Mouse (Mus musculus) erythroblast, adult 5-6 weeks (primary cell): ENCODE data around the gene Marcksl1. TPM values are rescaled to one million over a fixed set of nuclear protein-coding genes. Genes with fewer than 3 reads are reported as not detected.

ENCODE experiments used
- ATAC-seq: replicated peaks from 2 replicates; pipeline ENCODE4 v1.8.0; 2016; ENCODE audit warnings: moderate number of reproducible peaks, mild to moderate bottlenecking, moderate TSS enrichment, inconsistent platforms; ENCODE audit not compliant: poor library complexity, low FRiP score, severe bottlenecking
- total RNA-seq, 2 experiments: library from RNA; stranded (forward) in 1 of 2; stranded (reverse) in 1 of 2; fragments of 150-400 nt in 1 of 2; fragments of 200-764, 138-1000 nt in 1 of 2; gene quantifications; 2 replicates each; pipeline versions ENCODE4 v1.2.3 to v1.2.4; 2015 to 2017; ENCODE audit warnings: low replicate concordance in 2 of 2

Marcksl1 gene
- total RNA-seq (2015; ENCODE audit: low replicate concordance) (12.5 and 23.4 TPM in 2 replicates), total RNA-seq (2017; ENCODE audit: low replicate concordance) (7.4 and 13.1 TPM in 2 replicates)

DNA sequence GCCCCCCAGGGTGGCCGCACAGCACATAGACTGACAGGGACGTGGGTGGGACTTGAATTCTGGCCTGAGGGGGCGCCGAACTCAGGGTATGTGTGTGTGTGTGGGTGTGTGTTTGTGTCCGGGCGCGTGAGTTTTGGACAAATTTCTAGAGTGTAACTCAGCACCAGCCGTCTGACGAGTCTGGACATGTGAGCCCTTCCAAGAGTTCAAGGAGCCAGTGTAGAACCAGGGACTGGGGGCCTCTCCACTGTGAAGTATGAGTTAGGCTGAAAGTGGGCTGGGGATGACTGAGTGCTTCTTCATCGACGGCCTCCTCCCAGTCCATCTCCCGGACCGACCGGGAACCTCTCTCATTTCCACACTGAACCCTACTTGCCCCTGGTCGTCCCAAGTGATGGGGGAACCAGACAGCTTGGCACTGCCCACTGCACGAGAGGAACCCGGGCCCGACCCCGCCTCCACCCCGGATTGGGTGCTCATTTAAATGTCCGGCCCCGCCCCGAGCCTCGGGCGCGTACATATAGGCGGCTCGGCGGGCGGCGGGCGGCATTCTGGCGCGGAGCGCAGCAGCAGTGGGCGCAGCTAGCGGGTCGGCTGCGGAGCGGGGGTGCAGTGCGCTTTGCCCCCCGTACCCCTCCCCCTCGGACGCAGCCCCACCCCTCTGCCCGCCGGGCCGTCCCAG, at the start of gene Marcksl1:
Gene Marcksl1 (plus strand): TSS at position 496 of the 682 bp plus-strand sequence.
- ATAC-seq: peak; percentile 56; the same call in 1 of the 2 replicates

GRCm38 (mm10) chr4:129464286-129464815, 49.0 kb upstream of the Marcksl1 start:
- peak; percentile 28 for ATAC-seq

DNA sequence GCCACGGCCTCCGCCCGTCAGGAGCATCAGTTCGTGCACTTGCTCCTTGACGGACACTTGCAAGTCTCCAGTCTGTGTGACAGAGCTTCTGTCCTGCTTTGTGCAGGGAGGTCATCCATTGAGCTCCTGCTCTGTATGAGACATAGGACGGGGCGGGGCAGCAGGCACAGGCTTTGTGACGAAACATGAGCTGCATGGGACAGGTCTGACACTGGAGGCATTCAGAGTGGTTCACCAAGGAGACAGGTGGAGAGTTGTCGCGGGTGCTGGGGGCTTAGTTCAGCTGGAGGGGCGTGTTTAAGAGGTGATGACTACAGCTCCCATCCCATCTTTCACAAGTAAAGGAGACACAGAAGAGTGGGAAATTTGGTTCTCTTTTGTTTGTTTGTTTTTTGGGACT, 37.3 kb upstream of the Marcksl1 start:
- no peak for ATAC-seq

GRCm38 (mm10) chr4:129479863-129480262, 33.5 kb upstream of the Marcksl1 start:
- ATAC-seq: no peak

- no peak for ATAC-seq
These were observed 32.3 kb upstream of the Marcksl1 start for GRCm38 (mm10) chr4:129481090-129481489.

GRCm38 (mm10) chr4:129490972-129491880, 22.2 kb upstream of the Marcksl1 start, which contains the start of the genes Tssk3 and Fam229a:
Gene Tssk3 (minus strand): TSS chr4:129491022.
Gene Fam229a (plus strand): TSS chr4:129491190.
- no peak for ATAC-seq

- ATAC-seq: no peak
These were observed 18.7 kb upstream of the Marcksl1 start for GRCm38 (mm10) chr4:129494681-129495080.

DNA sequence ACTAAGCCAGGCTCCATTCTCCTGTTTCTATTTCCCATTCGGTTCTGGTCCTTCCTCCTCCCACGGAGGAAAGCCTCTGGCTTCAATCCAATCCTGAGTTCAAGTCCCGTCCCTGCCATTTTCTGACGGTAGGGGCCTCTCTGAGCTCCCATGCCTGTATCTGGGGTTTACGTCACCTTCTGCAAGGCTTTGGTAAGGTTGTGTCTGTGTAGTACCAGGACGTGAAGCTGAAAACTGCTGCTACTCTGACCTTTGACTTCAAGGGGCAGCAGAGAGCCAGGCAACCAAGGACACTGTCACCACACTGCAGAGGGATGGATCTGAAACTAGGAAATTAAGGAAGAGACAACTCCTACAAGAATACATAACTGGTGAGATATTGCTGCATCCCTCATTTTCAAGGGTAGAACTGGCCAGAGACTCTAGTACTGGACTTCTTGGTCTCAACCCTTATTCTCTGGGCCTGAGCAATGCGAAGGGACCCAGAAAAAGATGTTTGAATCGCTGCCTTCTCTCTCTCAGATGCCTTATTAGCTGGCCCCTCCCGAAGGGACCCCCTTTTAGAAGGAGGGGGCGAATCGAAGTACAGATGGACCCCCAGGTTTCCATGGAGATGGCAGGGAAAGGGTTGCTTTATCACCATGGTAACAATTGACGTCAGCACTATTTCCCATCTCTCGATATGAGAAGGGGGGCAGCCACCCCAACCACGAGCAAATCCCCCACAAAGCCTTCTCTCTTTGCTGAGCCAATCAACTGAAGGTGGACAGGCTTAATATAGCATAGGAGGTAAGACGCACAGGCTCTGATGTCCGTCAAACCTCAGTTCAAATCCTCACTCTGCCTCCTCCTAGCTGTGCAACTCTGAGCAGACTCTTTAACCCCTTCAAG, 17.5 kb upstream of the Marcksl1 start:
- ATAC-seq: no peak

DNA sequence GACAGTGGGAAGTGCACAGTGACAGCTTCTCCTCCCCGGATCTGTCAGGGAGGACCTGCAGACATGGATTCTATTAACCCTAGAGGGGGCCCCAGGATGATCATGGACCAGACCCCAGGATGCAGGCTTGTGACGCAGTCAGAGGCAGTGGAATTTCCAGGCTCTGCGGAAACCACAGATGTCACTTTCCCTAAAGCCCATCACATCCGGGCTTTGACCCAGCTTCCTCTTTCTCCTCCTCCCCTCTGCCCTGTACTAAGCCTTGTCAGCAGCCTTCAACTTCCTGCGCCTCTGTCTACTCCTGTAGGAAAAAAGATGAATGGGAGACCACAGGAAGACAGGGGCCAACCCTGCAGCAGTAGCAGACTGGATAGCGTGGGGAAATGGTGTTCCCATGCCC, 16.8 kb upstream of the Marcksl1 start:
- no peak for ATAC-seq

GRCm38 (mm10) chr4:129498941-129499340, 14.4 kb upstream of the Marcksl1 start:
- no peak for ATAC-seq

DNA sequence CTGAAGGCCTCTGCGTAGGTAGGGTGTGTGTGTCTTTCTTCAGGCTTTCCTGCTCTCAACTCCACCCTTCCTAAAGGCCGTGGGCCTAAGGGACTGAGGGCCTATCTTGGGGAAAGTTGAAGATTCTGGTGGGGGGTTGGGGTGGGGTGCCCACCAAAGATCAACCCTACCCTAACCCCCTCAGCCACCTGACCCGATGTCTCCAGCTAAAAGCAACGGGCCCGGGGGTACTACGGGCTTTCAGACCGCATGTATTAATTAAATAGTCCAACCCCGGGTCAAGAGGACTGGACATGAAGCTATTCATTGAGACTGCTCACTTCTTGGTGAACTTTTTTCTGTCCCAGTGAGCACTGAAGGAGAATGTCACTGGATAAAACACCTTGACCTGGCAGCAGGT, 13.4 kb upstream of the Marcksl1 start:
- ATAC-seq: no peak

DNA sequence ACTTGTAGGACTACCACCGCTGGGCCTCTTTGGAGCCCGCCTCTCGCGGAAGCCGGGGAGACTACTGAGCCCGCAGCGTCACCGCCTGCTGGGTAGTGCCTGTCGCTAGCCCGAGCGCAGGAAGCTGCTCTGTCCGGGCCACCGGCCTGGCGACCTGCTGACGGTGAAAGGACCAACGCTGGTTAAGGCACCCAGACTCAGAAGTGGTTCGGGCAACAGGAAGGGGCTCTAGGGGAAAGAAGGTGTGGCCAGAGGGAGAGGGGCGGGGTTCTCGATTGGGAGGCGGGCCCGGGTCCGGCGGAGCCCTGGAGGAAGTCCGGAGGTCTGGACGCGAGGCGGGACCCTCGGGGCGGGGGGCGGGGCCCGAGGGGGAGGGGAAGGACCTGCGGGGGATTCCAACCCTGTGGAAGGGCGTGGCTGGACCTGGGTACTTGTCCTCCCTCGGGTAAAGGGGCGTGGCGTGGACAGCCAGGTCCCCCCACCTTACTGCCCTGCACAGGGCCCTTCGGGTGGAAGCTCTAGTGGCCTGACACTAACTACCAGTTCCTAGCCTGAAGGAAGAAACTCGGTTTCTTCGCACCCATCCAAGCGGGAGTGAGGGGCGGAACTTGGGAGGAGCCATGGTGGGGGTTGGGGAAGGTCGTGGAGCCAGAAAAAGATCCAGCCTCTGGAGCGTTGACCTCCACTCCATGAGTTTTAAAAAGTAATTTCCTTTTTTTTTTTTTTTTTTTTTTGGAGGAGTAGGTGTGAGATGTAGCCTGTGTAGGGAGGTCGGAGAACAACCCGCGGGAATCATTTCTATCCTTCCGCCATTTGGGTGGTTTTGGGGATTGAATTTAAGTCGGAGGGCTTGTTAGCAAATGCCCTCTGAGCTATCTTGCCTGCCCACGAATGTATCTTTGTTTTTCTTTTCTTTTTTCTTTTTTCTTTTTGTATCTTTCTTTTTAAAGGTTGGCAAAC, 12.5 kb upstream of the Marcksl1 start:
- ATAC-seq: peak; percentile 52

DNA sequence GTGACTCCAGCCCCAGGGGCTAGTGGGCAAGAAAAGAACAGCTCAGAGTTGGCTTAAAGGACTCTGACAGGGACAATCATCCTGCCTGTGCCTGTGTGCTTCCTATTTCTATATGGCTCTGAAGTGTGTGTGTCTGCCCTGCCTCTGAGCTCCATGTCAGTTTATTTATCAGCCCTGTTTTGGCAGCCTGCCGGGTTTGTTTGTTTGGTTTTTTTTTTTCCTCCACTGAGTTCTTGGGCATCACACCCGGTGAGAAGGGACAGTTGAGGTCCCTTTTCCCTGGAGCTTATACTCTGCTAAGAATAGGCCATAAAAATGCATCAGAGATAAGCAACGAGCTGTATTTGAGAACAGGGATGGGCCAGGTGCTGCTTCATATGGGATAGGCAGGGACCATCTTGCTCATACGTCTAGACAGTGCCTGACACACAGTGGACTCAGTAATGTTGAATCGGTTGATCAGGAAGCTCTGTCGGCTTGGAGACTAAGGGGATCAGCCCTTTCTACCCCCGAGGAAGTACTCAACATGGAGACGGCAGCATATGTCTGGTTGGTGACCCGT, 11.0 kb upstream of the Marcksl1 start:
- no peak for ATAC-seq

DNA sequence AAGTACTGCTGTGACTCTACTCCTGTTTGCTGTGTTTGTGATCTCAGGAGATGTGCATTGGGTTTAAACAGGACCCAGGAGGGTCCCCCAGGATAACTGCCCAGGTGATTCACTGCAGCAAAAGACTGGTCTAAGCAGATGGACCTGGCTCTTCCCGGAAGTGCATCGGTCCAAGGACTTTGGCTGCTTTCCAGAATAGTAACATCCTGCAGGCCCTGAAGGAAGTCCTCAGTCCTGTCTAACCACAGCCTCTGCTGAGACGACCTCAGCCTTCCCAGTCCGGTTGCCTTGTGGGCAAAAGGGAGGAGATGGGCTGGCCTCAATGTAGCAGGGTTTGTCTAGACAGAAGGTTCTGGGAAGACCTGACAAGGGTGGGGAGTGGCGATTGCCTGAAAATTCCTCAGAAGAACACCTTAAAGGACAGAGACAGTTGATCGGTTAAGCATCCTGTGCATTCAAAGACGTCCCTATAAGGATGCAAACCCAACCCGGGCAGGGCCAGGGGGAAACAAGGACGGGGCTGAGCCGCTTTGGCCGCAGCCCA, 10.4 kb upstream of the Marcksl1 start:
- no peak for ATAC-seq

DNA sequence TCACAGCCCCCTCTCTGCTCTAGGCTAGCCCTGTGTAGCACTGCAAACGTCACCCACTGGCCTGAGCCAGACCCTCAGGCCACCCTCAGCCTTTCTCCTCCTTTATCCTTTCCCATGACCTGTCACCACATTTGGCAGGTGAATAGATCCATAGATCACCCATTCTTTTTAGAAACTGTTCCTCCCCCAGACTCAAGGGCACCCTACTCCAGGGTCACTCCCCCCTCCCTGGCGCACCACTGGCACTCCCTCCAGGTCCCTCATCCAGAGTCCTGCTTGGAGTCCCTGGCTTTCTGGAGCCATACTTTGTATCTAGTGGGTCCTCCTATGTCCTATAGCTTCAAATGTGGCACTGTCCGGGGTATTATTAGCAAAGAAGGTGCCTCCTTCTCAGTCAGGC, 7.9 kb upstream of the Marcksl1 start:
- no peak for ATAC-seq

- ATAC-seq: no peak
These were observed 5.7 kb upstream of the Marcksl1 start for GRCm38 (mm10) chr4:129507434-129508236.

GRCm38 (mm10) chr4:129508237-129508515, 5.2 kb upstream of the Marcksl1 start:
- ATAC-seq: no peak
